Mouse (Mus musculus) MN1 (cell line): ENCODE data around the gene Scnm1.

Source experiments
- DNase-seq: peaks from one replicate; pipeline ENCODE4 v3.0.0-alpha.2; 2016; ENCODE audit warnings: low spot score

Scnm1 gene

GRCm38 (mm10) chr3:95106338-95107117 lies 27.3 kb downstream of the Scnm1 start, which contains the start of gene Pip5k1a:
Gene Pip5k1a (minus strand): TSS chr3:95106930.
- DNase-seq = peak; percentile 99

- DNase-seq = peak; percentile 28
Observed at GRCm38 (mm10) chr3:95105586-95106337, 28.0 kb downstream of the Scnm1 start.

GRCm38 (mm10) chr3:95105121-95105520 lies 28.7 kb downstream of the Scnm1 start:
- DNase-seq = no peak

GRCm38 (mm10) chr3:95100854-95101253 lies 33.0 kb downstream of the Scnm1 start:
- DNase-seq = no peak

- DNase-seq = no peak
Observed at GRCm38 (mm10) chr3:95088071-95088470, 45.7 kb downstream of the Scnm1 start.
